Mouse (Mus musculus) erythroid progenitor cell, adult 5-6 weeks (primary cell): Measurements from ENCODE around the gene Amer3. TPM values are rescaled to one million over a fixed set of nuclear protein-coding genes. Genes with fewer than 3 reads are reported as not detected.
"Not testable (repeated sequence)": the region's sequence is repeated elsewhere in the genome, so short reads cannot be mapped to it uniquely, and the experiment has no call there.

Experiments used
- ATAC-seq: replicated peaks from 2 replicates; pipeline ENCODE4 v1.8.0; 2016; ENCODE audit warnings: moderate number of reproducible peaks, mild to moderate bottlenecking, moderate TSS enrichment, inconsistent platforms; ENCODE audit not compliant: poor library complexity, low FRiP score, severe bottlenecking
- total RNA-seq, 2 experiments: library from RNA; stranded (forward) in 1 of 2; stranded (reverse) in 1 of 2; fragments of 150-400 nt in 1 of 2; fragments of 186-747, 209-891 nt in 1 of 2; gene quantifications; 2 replicates each; pipeline versions ENCODE4 v1.2.3 to v1.2.4; 2015 to 2017; ENCODE audit warnings: low replicate concordance in 2 of 2

Amer3 gene
- not detected in 2 replicates for total RNA-seq (2015; ENCODE audit: low replicate concordance)
- not detected in 2 replicates for total RNA-seq (2017; ENCODE audit: low replicate concordance)

GRCm38 (mm10) chr1:34578851-34579781 lies at the start of gene Amer3:
Gene Amer3 (plus strand): TSS chr1:34579657.
- no peak for ATAC-seq

- not testable (repeated sequence) for ATAC-seq
These were observed 44.9 kb upstream of the Amer3 start for GRCm38 (mm10) chr1:34534574-34534973.

GRCm38 (mm10) chr1:34535043-34535698 lies 44.3 kb upstream of the Amer3 start, which contains the start of gene Cfc1:
Gene Cfc1 (plus strand): TSS chr1:34535648.
- ATAC-seq: not testable (repeated sequence)

GRCm38 (mm10) chr1:34536291-34536766 lies 43.1 kb upstream of the Amer3 start:
- ATAC-seq: no peak

GRCm38 (mm10) chr1:34536767-34537485 lies 42.5 kb upstream of the Amer3 start:
- ATAC-seq: no peak

- ATAC-seq: no peak
These were observed 32.4 kb upstream of the Amer3 start for GRCm38 (mm10) chr1:34547074-34547473.

- ATAC-seq: no peak
These were observed 25.8 kb upstream of the Amer3 start for GRCm38 (mm10) chr1:34553690-34554089.

GRCm38 (mm10) chr1:34554275-34554674 lies 25.2 kb upstream of the Amer3 start:
- no peak for ATAC-seq

GRCm38 (mm10) chr1:34560843-34561242 lies 18.6 kb upstream of the Amer3 start, which contains the start of gene Prss40:
Gene Prss40 (minus strand): TSS chr1:34560943.
- ATAC-seq: no peak

GRCm38 (mm10) chr1:34564383-34565045 lies 14.9 kb upstream of the Amer3 start:
- ATAC-seq: no peak

GRCm38 (mm10) chr1:34568120-34568519 lies 11.3 kb upstream of the Amer3 start:
- ATAC-seq: no peak

GRCm38 (mm10) chr1:34569876-34570275 lies 9.6 kb upstream of the Amer3 start:
- ATAC-seq: no peak

GRCm38 (mm10) chr1:34571431-34571830 lies 8.0 kb upstream of the Amer3 start:
- no peak for ATAC-seq

GRCm38 (mm10) chr1:34573221-34573620 lies 6.2 kb upstream of the Amer3 start:
- ATAC-seq: no peak

GRCm38 (mm10) chr1:34579782-34580356 lies 412 bp downstream of the Amer3 start:
- no peak for ATAC-seq

- ATAC-seq: no peak
These were observed 2.8 kb downstream of the Amer3 start for GRCm38 (mm10) chr1:34582218-34582617.

- no peak for ATAC-seq
These were observed 4.4 kb downstream of the Amer3 start for GRCm38 (mm10) chr1:34583821-34584263.

GRCm38 (mm10) chr1:34584736-34585135 lies 5.3 kb downstream of the Amer3 start:
- no peak for ATAC-seq
